9 mouse cellular contexts compared by ENCODE assay signal in genomic region chr2:158965003-158965665, GRCm38 (mm10).
A peak's percentile ranks its signal among the peaks of the same experiment; 100 is the strongest.
DNase-seq lines count a peak whose midpoint lies in the region; ATAC-seq lines count a peak whose summit lies in the region.
"Had no signal": no experiment of that assay in that cellular context is flagged by ENCODE, and none has a peak within 500 bp of the region (broad histone marks: within the 10 kb centered on the region; RNA-seq: fewer than 3 reads in every experiment).

No protein-coding gene starts in this region.

- H3K4me1 ChIP-seq in embryonic facial prominence, embryonic 14.5 days (ENCODE audit: control insufficient read depth, insufficient read depth, low read length), result no peaks in the 10 kb centered on the region
- H3K4me1 ChIP-seq in embryonic facial prominence, embryonic 10.5 days, result no peaks in the 10 kb centered on the region
- H3K4me1 ChIP-seq in midbrain, embryonic 15.5 days, result no peaks in the 10 kb centered on the region
- H3K4me1 ChIP-seq: limb, embryonic 13.5 days had no signal

- no peak overlapping the region for H3K9ac ChIP-seq in embryonic facial prominence, embryonic 14.5 days (ENCODE audit: low read depth, low read length)
- no peak overlapping the region for H3K9ac ChIP-seq in midbrain, embryonic 15.5 days
- H3K9ac ChIP-seq: limb, embryonic 13.5 days had no signal

- H3K36me3 ChIP-seq in embryonic facial prominence, embryonic 14.5 days (ENCODE audit: control insufficient read depth, insufficient read depth, low read length), result no peaks in the 10 kb centered on the region
- no peaks in the 10 kb centered on the region for H3K36me3 ChIP-seq in embryonic facial prominence, embryonic 10.5 days (replicated peaks)
- no peaks in the 10 kb centered on the region for H3K36me3 ChIP-seq in midbrain, embryonic 15.5 days (replicated peaks)
- H3K36me3 ChIP-seq: limb, embryonic 13.5 days had no signal

- H3K27me3 ChIP-seq in embryonic facial prominence, embryonic 14.5 days (replicated peaks; ENCODE audit: control insufficient read depth, insufficient read depth, low read length), result no peaks in the 10 kb centered on the region
- H3K27me3 ChIP-seq in embryonic facial prominence, embryonic 10.5 days (replicated peaks; ENCODE audit: low read depth, poor library complexity, severe bottlenecking), result no peaks in the 10 kb centered on the region
- no peaks in the 10 kb centered on the region for H3K27me3 ChIP-seq in midbrain, embryonic 15.5 days (replicated peaks)
- H3K27me3 ChIP-seq: limb, embryonic 13.5 days had no signal

- no peak for ATAC-seq in embryonic facial prominence, embryonic 14.5 days (ENCODE audit: low read depth)
- ATAC-seq in erythroblast, adult 5-6 weeks (replicated peaks; ENCODE audit: low FRiP score, poor library complexity, severe bottlenecking), result no peak
- no peak for ATAC-seq in midbrain, embryonic 15.5 days (replicated peaks)

- H3K4me2 ChIP-seq in embryonic facial prominence, embryonic 14.5 days (ENCODE audit: low read depth, low read length), result no peak overlapping the region
- no peak overlapping the region for H3K4me2 ChIP-seq in midbrain, embryonic 15.5 days
- H3K4me2 ChIP-seq: limb, embryonic 13.5 days had no signal

- H3K4me3 ChIP-seq in embryonic facial prominence, embryonic 14.5 days (ENCODE audit: low read depth, low read length), result no peak overlapping the region
- no peak overlapping the region for H3K4me3 ChIP-seq in embryonic facial prominence, embryonic 10.5 days
- no peak overlapping the region for H3K4me3 ChIP-seq in midbrain, embryonic 15.5 days
- H3K4me3 ChIP-seq: limb, embryonic 13.5 days had no signal

- intact Hi-C loops in heart, postnatal 25 days (cut with DNase I), result no loop called here
- intact Hi-C loops in left cerebral cortex, postnatal 14 days (cut with DNase I), result no loop called here

- no peak overlapping the region for H3K27ac ChIP-seq in embryonic facial prominence, embryonic 14.5 days (replicated peaks; ENCODE audit: low read depth, low read length)
- H3K27ac ChIP-seq in embryonic facial prominence, embryonic 10.5 days (replicated peaks), result no peak overlapping the region
- no peak overlapping the region for H3K27ac ChIP-seq in midbrain, embryonic 15.5 days
- H3K27ac ChIP-seq: limb, embryonic 13.5 days had no signal

- H3K9me3 ChIP-seq in embryonic facial prominence, embryonic 14.5 days (ENCODE audit: control insufficient read depth, low read length), result no peaks in the 10 kb centered on the region
- no peaks in the 10 kb centered on the region for H3K9me3 ChIP-seq in embryonic facial prominence, embryonic 10.5 days
- no peaks in the 10 kb centered on the region for H3K9me3 ChIP-seq in midbrain, embryonic 15.5 days
- H3K9me3 ChIP-seq: limb, embryonic 13.5 days had no signal

- 66% methylated on average over 6 of the region's 6 CpGs for WGBS in embryonic facial prominence, embryonic 14.5 days
- WGBS in embryonic facial prominence, embryonic 10.5 days, result 84% methylated on average over 6 of the region's 6 CpGs
- 77% methylated on average over 6 of the region's 6 CpGs for WGBS in midbrain, embryonic 15.5 days

- DNase-seq in embryonic facial prominence, embryonic 14.5 days (ENCODE audit: low spot score), result peak; percentile 52
- DNase-seq in embryonic facial prominence, embryonic 10.5 days (ENCODE audit: low spot score), result no peak
- DNase-seq in adrenal gland, adult 8-10 months, result peak; percentile 22
- DNase-seq in heart, postnatal 25 days (ENCODE audit: low spot score), result peak; percentile 12
- DNase-seq in left cerebral cortex, postnatal 14 days (ENCODE audit: low spot score in 2 of 2), result peak; percentile 84 to 91
- peak; percentile 63 for DNase-seq in right cerebral cortex, postnatal 4 days
